Mouse (Mus musculus) neural tube, embryonic 13.5 days (tissue): ENCODE measurements around the gene Rapgef2. TPM values are rescaled to one million over a fixed set of nuclear protein-coding genes. Genes with fewer than 3 reads are reported as not detected.

Source experiments
- ATAC-seq: fragments of 200-750 bp; cut with Nextera tagmentation; 2 replicates; pipeline ENCODE4 v1.8.0; 2017; ENCODE audit warnings: low read depth, mild to moderate bottlenecking, moderate TSS enrichment, moderate library complexity
- H3K27ac ChIP-seq: fragments of 300-500 bp; sonication (generic); replicated peaks from 2 replicates; pipeline ENCODE4 v1.5.1; 2015; ENCODE audit warnings: moderate library complexity, mild to moderate bottlenecking, inconsistent platforms
- H3K27me3 ChIP-seq: fragments of 300-500 bp; sonication (generic); 2 replicates; pipeline ENCODE4 v1.6.1; 2015; ENCODE audit warnings: mild to moderate bottlenecking, inconsistent platforms
- H3K36me3 ChIP-seq: fragments of 300-500 bp; sonication (generic); 2 replicates; pipeline ENCODE4 v1.6.1; 2015; ENCODE audit warnings: mild to moderate bottlenecking, inconsistent platforms
- H3K4me1 ChIP-seq: fragments of 300-500 bp; sonication (generic); replicated peaks from 2 replicates; pipeline ENCODE4 v1.6.1; 2015; ENCODE audit warnings: inconsistent platforms
- H3K4me2 ChIP-seq: fragments of 300-500 bp; sonication (generic); 2 replicates; pipeline ENCODE4 v1.6.1; 2015; ENCODE audit warnings: inconsistent platforms, mild to moderate bottlenecking, moderate library complexity
- H3K4me3 ChIP-seq: fragments of 300-500 bp; sonication (generic); 2 replicates; pipeline ENCODE4 v1.5.1; 2015; ENCODE audit warnings: mild to moderate bottlenecking, inconsistent platforms
- H3K9ac ChIP-seq: fragments of 300-500 bp; sonication (generic); 2 replicates; pipeline ENCODE4 v1.6.1; 2015; ENCODE audit warnings: moderate library complexity, mild to moderate bottlenecking, inconsistent platforms
- H3K9me3 ChIP-seq: fragments of 300-500 bp; sonication (generic); 2 replicates; pipeline ENCODE4 v1.6.1; 2016; ENCODE audit warnings: inconsistent platforms
- WGBS: fragments of 180-500 bp; shearing (Covaris S2); methylation state at CpG from one replicate; pipeline ENCODE4 v1.1.7; 2015; 5-methylcytosine and 5-hydroxymethylcytosine counted together
- polyA plus RNA-seq: library from polyadenylated mRNA; unstranded; fragments of >200 nt; fragmentation: Nextera tagmentation; extraction: Ambion mirVana; gene quantifications from 2 replicates; pipeline ENCODE4 v1.2.1, GENCODE M21; 2015

Rapgef2 gene
- polyA plus RNA-seq, 1 experiment from 2014 or later, result 6.9 TPM

- 78% methylated on average over 7 of the region's 7 CpGs for WGBS
- H3K36me3 ChIP-seq, result peaks cover 79% of the 10 kb centered on the region
Measured at GRCm38 (mm10) chr3:79089091-79089490, 197.2 kb downstream of the Rapgef2 start.

GRCm38 (mm10) chr3:79088461-79088860 lies 197.9 kb downstream of the Rapgef2 start:
- ATAC-seq, result no peak
- 96% methylated on average over 5 of the region's 5 CpGs for WGBS
- Histone ChIP-seq H3K36me3 (peaks cover 80% of the 10 kb centered on the region), H3K9ac (no peak overlapping the region), H3K4me1 (no peaks in the 10 kb centered on the region), H3K27ac (no peak overlapping the region), H3K27me3 (no peaks in the 10 kb centered on the region), H3K4me3 (no peak overlapping the region), H3K4me2 (no peak overlapping the region), H3K9me3 (no peaks in the 10 kb centered on the region)

More at GRCm38 (mm10) chr3:79089091-79089490, 197.2 kb downstream of the Rapgef2 start:
- Histone ChIP-seq H3K9me3 (no peaks in the 10 kb centered on the region), H3K4me1 (no peaks in the 10 kb centered on the region), H3K9ac (no peak overlapping the region), H3K4me3 (no peak overlapping the region), H3K27me3 (no peaks in the 10 kb centered on the region), H3K27ac (no peak overlapping the region), H3K4me2 (no peak overlapping the region)
- no peak for ATAC-seq

GRCm38 (mm10) chr3:79086282-79086681 lies 200.0 kb downstream of the Rapgef2 start:
- no peaks in the 10 kb centered on the region for H3K4me1 ChIP-seq
- H3K9ac ChIP-seq, result no peak overlapping the region
- H3K27ac ChIP-seq, result no peak overlapping the region
- 89% methylated on average over 4 of the region's 4 CpGs for WGBS
- H3K9me3 ChIP-seq, result no peaks in the 10 kb centered on the region
- no peak; the same call in 1 of the 2 replicates for ATAC-seq
- no peak overlapping the region for H3K4me2 ChIP-seq
- peaks cover 83% of the 10 kb centered on the region for H3K36me3 ChIP-seq
- H3K4me3 ChIP-seq, result no peak overlapping the region
- H3K27me3 ChIP-seq, result no peaks in the 10 kb centered on the region

- Histone ChIP-seq H3K27me3 (no peaks in the 10 kb centered on the region), H3K4me3 (no peak overlapping the region), H3K4me1 (no peaks in the 10 kb centered on the region), H3K9ac (no peak overlapping the region), H3K4me2 (no peak overlapping the region), H3K36me3 (peaks cover 85% of the 10 kb centered on the region), H3K27ac (no peak overlapping the region), H3K9me3 (no peaks in the 10 kb centered on the region)
- no peak for ATAC-seq
- 90% methylated on average over 3 of the region's 3 CpGs for WGBS
Measured at GRCm38 (mm10) chr3:79083881-79084280, 202.4 kb downstream of the Rapgef2 start.

GRCm38 (mm10) chr3:79083030-79083429 lies 203.3 kb downstream of the Rapgef2 start:
- H3K9me3 ChIP-seq, result no peaks in the 10 kb centered on the region
- H3K27ac ChIP-seq, result no peak overlapping the region
- no peak overlapping the region for H3K4me2 ChIP-seq
- 97% methylated on average over 10 of the region's 10 CpGs for WGBS
- no peaks in the 10 kb centered on the region for H3K27me3 ChIP-seq
- no peak overlapping the region for H3K4me3 ChIP-seq
- H3K9ac ChIP-seq, result no peak overlapping the region
- H3K4me1 ChIP-seq, result no peaks in the 10 kb centered on the region
- no peak for ATAC-seq
- H3K36me3 ChIP-seq, result peaks cover 90% of the 10 kb centered on the region

- no peaks in the 10 kb centered on the region for H3K4me1 ChIP-seq
- peaks cover 72% of the 10 kb centered on the region for H3K36me3 ChIP-seq
- H3K27ac ChIP-seq, result no peak overlapping the region
- WGBS, result 85% methylated on average over 3 of the region's 3 CpGs
- H3K9me3 ChIP-seq, result no peaks in the 10 kb centered on the region
- H3K4me3 ChIP-seq, result no peak overlapping the region
- no peak overlapping the region for H3K4me2 ChIP-seq
- no peak for ATAC-seq
- no peak overlapping the region for H3K9ac ChIP-seq
- H3K27me3 ChIP-seq, result no peaks in the 10 kb centered on the region
Measured at GRCm38 (mm10) chr3:79079076-79079475, 207.2 kb downstream of the Rapgef2 start.

- no peak for ATAC-seq
- Histone ChIP-seq H3K27ac (no peak overlapping the region), H3K9ac (no peak overlapping the region), H3K36me3 (peaks cover 48% of the 10 kb centered on the region), H3K27me3 (no peaks in the 10 kb centered on the region), H3K4me1 (no peaks in the 10 kb centered on the region), H3K4me2 (no peak overlapping the region), H3K9me3 (no peaks in the 10 kb centered on the region), H3K4me3 (no peak overlapping the region)
- 88% methylated on average over 3 of the region's 3 CpGs for WGBS
Measured at GRCm38 (mm10) chr3:79074970-79075369, 211.3 kb downstream of the Rapgef2 start.

- no peaks in the 10 kb centered on the region for H3K9me3 ChIP-seq
Measured at GRCm38 (mm10) chr3:79073541-79074244, 212.6 kb downstream of the Rapgef2 start.

GRCm38 (mm10) chr3:79071561-79071960 lies 214.8 kb downstream of the Rapgef2 start:
- Histone ChIP-seq H3K4me3 (no peak overlapping the region), H3K27ac (peak overlapping the region; percentile 40; the same call in 1 of the 2 replicates), H3K4me1 (no peaks in the 10 kb centered on the region), H3K9ac (no peak overlapping the region), H3K27me3 (no peaks in the 10 kb centered on the region), H3K36me3 (peaks cover 54% of the 10 kb centered on the region), H3K4me2 (no peak overlapping the region), H3K9me3 (no peaks in the 10 kb centered on the region)
- no peak for ATAC-seq
- 66% methylated on average over 6 of the region's 7 CpGs for WGBS

More at GRCm38 (mm10) chr3:79073541-79074244, 212.6 kb downstream of the Rapgef2 start:
- H3K27ac ChIP-seq, result no peak overlapping the region
- H3K4me1 ChIP-seq, result no peaks in the 10 kb centered on the region
- no peak for ATAC-seq
- H3K27me3 ChIP-seq, result no peaks in the 10 kb centered on the region
- WGBS, result 92% methylated on average over 13 of the region's 13 CpGs
- no peak overlapping the region for H3K4me3 ChIP-seq
- no peak overlapping the region for H3K9ac ChIP-seq
- H3K36me3 ChIP-seq, result peaks cover 51% of the 10 kb centered on the region
- H3K4me2 ChIP-seq, result no peak overlapping the region

- no peak overlapping the region for H3K9ac ChIP-seq
- no peak for ATAC-seq
- no peaks in the 10 kb centered on the region for H3K4me1 ChIP-seq
- peaks cover 65% of the 10 kb centered on the region for H3K36me3 ChIP-seq
- no peaks in the 10 kb centered on the region for H3K9me3 ChIP-seq
- WGBS, result 92% methylated on average over 10 of the region's 10 CpGs
- no peak overlapping the region for H3K4me2 ChIP-seq
- no peak overlapping the region for H3K4me3 ChIP-seq
- H3K27ac ChIP-seq, result no peak overlapping the region
- no peaks in the 10 kb centered on the region for H3K27me3 ChIP-seq
Measured at GRCm38 (mm10) chr3:79069891-79070290, 216.4 kb downstream of the Rapgef2 start.

GRCm38 (mm10) chr3:79068976-79069375 lies 217.3 kb downstream of the Rapgef2 start:
- 81% methylated on average over 11 of the region's 11 CpGs for WGBS
- Histone ChIP-seq H3K27me3 (no peaks in the 10 kb centered on the region), H3K9ac (no peak overlapping the region), H3K27ac (no peak overlapping the region), H3K9me3 (no peaks in the 10 kb centered on the region), H3K4me3 (no peak overlapping the region), H3K36me3 (peaks cover 64% of the 10 kb centered on the region), H3K4me1 (no peaks in the 10 kb centered on the region), H3K4me2 (no peak overlapping the region)
- ATAC-seq, result no peak

GRCm38 (mm10) chr3:79066455-79067055 lies 219.8 kb downstream of the Rapgef2 start:
- ATAC-seq, result no peak
- 89% methylated on average over 28 of the region's 28 CpGs for WGBS

More at GRCm38 (mm10) chr3:79066455-79067055, 219.8 kb downstream of the Rapgef2 start:
- H3K4me3 ChIP-seq, result no peak overlapping the region
- no peaks in the 10 kb centered on the region for H3K27me3 ChIP-seq
- H3K9me3 ChIP-seq, result no peaks in the 10 kb centered on the region
- no peak overlapping the region for H3K27ac ChIP-seq
- H3K9ac ChIP-seq, result no peak overlapping the region
- peaks cover 64% of the 10 kb centered on the region for H3K36me3 ChIP-seq
- H3K4me2 ChIP-seq, result no peak overlapping the region
- H3K4me1 ChIP-seq, result no peaks in the 10 kb centered on the region
